Mouse (Mus musculus): ENCODE results near the gene Asb6.

GRCm38 (mm10) chr2:30859782-30860181 is 29.6 kb upstream of the Asb6 start:
- TF ChIP-seq EP300 (IDR thresholded peaks at IDR 0.05; ENCODE audit: low read length) (no peak), CTCF (conservative IDR thresholded peaks at IDR 0.05 in 1 of 2, IDR thresholded peaks at IDR 0.05 in 1 of 2; ENCODE audit: low read depth in 2 of 2, low read length in 2 of 2) (no peak), ETS1 (conservative IDR thresholded peaks at IDR 0.05; ENCODE audit: low read depth, low read length) (no peak), MAZ (IDR thresholded peaks at IDR 0.05; ENCODE audit: low read depth, low read length) (no peak), CHD2 (IDR thresholded peaks at IDR 0.05; ENCODE audit: low read length) (no peak), SIN3A (IDR thresholded peaks at IDR 0.05; ENCODE audit: low read length) (no peak), CHD1 (IDR thresholded peaks at IDR 0.05; ENCODE audit: low read depth, low read length) (no peak), POLR2A (IDR thresholded peaks at IDR 0.05; ENCODE audit: low read depth, low read length) (no peak), TCF12 (IDR thresholded peaks at IDR 0.05; ENCODE audit: low read depth, low read length) (no peak), NRF1 (IDR thresholded peaks at IDR 0.05; ENCODE audit: low read depth, low read length) (no peak)
